Mouse (Mus musculus) liver, adult (tissue): ENCODE measurements around the gene Smdt1.

Experiments used
- GATA4 ChIP-seq: IDR thresholded peaks from 2 replicates; pipeline ENCODE4 v1.6.1; 2014; ENCODE audit warnings: mild to moderate bottlenecking, low read length; ENCODE audit not compliant: insufficient replicate concordance

Smdt1 gene

DNA sequence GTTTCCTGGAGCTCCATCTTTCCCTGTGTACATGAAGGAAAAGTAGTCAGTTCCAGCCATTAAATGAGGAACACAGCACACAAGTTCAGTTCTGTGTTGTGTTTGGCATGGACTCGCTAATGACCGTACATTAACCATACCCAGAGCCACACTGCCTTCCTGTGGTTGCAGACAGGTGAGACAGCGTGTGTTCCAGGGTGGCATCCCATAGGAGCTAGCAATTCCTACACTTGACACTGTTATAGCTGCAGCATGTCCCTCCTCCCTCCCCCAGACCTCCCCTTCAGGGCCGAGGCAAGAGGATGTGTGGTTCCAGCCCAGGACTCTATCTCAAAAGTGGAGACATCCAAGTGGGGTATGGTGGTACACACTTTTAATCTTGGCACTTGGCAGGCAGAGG, 11.6 kb downstream of the Smdt1 start:
- TF ChIP-seq GATA4 = no peak

DNA sequence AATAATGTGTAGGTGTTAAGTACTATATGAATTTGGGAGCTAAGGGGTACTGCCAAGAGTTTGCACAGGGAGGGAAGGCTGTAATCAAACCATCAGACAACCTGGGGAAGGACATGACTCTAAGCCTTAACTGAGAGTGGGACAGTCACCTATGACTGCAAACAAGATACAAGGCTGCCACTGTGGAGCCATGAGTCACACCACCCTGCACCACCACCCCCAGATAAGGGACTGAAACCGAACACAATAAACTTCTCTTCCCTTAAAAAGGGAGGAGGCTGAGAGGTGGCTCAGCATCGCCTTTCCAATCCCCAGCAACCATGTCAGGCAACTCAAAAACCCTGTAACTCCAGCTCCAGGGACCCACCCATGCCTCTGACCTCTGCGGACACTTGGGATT, 12.7 kb downstream of the Smdt1 start:
- no peak for TF ChIP-seq GATA4

DNA sequence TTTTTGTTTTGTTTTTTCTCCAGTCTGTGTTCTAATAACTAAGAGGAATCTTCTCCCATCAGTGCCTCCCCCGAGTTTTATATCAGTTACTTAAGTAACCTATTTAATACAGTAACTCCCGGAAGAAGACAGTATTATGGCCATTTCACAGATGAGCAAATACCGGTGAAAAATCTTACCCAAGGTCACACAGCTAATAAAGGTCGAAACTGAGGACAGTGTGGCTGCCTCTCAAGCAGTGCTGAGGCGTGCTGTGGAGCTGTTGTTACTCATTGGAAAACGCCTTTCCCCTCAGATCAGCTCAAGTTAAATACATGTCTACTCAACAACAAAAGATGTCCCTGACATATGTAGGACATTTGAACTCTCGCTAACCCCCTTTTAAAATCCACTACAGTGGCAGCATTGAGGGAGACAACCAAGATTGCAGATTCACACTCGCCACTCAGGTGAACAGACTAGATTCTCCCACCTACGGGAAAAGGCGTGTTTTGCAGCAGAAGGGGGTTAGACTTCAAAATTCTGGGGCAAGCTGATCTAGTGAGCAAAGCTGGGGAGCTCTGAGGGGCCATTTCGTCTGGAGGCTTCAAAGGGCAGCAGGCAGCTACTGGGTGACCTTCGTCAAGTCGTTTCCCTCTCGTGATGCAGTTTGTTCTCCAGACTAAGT, 14.5 kb downstream of the Smdt1 start:
- no peak for TF ChIP-seq GATA4

DNA sequence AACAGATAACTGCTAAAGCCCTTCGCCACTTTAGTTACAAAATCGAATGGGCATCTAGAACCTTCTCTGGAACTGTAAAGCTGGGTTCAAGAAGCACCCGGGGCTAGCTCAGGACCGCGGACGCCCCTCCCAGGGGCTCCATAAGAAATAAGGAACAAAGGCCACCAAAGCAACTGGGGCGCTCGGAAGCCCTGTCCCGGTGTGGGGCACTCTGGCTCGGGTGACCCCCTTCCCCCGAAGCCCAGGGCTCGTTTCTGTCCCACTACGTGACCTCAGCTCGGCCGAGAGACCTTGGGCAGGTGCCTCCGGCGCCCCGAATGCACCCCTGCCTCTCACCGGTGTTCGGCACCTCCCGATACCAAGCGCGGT, 15.0 kb downstream of the Smdt1 start:
- TF ChIP-seq GATA4 = no peak

DNA sequence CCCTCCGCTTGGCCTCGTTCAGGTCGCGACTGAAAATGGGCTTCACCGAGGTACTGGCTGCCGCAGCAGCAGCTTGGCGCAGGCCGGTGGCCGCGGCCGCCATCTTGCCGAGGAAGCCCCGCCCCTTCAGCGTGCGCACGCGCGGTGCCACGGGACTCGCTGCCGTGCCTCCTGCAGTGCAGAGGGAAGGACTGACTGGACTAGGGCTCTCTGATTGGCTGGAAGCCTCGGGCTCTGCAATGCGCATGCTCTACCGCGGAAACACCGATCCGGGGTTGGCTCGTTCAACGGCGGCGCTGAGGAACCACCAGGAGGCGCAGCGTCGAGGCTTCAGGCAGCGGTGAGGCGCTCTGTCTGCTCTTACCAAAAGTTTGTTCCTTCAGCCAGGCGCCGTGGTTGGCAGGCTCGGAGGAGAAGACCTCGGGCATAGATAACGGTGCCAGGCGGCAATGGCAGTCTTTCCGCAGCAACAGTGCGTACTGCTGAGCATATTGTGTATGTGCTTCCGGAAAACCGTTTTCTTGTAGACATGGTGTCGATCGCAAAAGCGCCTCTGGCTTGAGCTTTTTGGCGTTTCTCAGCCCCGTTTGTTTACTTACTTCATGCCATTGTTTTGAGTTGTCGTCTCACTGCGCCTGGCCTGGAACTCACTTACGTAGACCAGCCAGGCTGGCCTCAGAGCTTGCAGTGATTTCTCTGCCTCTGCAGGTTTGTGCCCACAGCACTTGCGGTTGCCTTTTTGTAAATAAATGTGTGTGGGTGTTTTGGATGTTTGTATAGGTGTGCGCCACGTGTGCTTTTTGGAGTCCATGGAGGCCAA, 15.6 kb downstream of the Smdt1 start, which contains the start of gene Ndufa6:
TSS of gene Ndufa6 (minus strand) at position 197 of the 820 bp plus-strand sequence.
- TF ChIP-seq GATA4 = peak; percentile 79; the same call in 1 of the 2 replicates

DNA sequence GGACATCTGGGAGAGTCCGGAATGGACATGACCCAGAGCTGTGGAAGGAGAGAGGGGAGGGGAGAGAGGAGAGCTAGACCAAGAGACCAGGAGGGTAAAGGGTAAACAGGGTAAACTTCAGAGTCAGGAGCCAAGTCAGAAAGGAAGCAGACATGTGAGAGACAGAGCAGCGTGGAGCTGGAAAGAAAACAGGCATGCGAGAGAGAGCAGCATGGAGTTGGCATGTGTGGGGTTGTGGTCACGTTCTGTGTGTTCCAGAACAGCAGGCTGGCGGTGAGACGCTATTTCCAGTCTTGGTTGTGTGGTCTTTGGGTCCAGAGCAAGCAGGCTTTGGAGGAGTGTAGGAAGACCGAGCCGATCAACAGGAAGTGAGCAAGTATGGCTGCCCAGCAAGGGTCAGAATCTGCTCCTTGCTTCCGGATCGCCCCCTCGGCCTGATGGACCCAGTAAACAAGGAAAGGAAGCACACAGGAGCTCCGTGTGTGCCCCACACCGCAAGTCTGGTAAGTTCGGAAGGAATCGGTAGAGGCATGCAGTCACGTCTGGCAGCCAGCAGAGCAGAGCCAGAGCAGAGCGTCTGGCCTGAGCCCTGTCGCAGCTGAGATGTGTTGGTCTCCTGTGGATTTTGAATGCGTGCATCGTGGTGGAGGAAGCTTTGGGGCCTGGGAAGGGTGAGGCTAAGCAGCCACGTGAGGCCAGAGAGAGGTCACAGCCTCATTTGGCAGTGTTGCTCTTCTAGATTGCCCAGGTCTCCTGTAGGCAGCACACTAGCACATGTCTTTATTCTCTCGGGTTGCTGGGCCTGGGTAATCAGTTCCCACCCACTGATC, 19.9 kb downstream of the Smdt1 start:
- TF ChIP-seq GATA4 = no peak; the same call in 1 of the 2 replicates

DNA sequence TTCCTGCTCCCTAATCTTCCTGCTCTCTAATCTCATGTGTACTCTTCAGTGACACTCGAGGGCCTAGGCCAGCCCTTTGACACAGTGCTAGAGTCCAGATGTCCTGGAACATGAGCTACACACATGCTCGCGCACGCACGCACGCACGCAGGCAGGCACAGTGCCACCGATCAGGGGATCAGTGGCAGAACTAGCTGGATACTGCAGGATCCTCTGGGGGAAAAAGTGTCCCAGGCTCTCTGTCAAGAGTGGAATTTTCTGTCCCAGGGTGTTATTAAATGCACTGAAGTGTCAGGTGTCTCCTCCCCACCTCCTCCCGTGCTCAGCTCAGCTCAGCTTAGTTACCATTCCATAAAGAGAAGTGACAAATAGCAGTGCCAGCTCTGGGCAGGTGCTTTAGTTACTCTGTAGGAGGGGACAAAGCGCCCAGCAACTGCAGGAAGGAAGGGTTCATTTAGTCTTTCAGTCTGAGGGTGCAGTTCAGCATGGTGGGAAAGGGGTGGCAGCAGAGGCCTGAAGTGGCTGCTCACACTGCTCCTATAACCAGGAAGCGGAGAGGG, 22.8 kb downstream of the Smdt1 start:
- TF ChIP-seq GATA4 = peak; percentile 88; the same call in 1 of the 2 replicates

DNA sequence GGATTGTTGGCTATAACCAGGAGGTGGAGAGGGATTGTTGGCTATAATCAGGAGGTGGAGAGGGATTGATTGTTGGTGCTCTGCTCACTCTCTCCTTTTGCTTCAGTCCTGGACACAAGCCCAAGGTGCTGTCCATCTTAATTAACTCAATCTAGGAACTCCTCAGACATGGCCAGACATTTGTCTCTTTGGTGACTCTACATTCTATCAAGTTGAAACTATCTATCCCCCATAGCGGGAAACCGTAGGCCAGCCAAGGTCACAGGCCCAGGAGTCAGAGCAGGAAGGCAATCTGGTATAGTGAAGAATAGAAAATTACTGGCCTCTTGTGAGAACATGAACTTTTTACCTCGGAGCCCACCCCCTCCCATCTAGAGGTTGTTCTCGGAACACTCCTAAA, 23.5 kb downstream of the Smdt1 start:
- TF ChIP-seq GATA4 = peak; percentile 84; the same call in 1 of the 2 replicates

DNA sequence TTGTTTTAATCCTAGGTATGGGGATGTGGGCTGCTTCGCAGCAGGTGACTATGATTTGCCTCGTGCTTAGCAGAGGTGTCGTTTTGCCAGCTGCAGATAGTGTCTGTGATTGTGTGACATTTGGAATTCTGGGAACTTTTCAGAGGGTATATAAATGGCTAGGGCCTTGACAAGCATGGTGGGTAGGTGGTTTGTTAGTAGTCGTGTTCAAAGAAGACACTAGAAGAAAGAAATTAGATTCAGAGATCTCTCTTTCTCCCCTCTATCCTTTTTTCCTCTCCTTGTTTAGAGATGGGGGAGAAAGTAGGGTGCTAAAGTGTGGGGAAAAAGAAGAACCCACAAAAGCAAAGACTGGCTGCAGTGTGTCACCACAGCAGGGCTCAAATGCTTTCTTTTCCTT, 29.4 kb downstream of the Smdt1 start:
- TF ChIP-seq GATA4 = no peak

DNA sequence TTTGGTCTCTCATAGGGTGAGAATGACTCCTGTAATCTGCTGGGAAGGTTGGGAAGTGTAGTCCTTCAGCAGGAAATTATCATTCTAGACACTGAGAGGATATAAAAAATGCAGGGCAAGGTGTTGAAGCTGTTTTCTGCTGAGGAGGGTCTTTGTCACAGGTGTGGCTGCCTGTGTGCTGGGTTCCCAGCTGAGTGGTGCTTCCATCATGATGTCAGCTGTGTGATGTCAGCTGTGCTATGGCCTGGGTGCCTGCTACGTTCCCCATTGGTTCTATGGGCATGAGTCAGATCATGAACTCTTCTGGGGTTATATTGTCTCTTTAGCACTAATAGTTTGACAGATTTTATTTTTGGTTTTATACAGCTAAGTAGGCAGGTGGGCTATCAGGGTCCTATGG, 30.1 kb downstream of the Smdt1 start:
- no peak for TF ChIP-seq GATA4

DNA sequence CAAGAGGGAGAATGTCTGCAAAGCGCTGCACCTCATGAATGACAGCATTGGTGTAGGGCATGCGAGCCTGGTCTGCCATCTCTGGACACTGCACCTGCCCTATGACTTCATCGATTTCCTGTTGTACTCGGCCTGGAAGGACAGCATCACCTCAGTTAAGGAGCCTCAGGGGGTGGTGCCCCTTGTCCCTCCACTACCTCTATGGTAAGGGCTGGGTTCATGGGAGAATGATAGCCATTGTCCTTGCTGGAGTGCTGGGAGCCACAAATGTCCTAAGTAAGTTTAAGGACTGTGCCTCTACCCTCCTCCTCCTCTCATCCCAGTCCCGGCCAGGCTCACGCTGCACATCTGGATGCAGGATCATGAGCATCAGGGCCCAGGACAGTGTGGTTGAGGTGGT, 33.7 kb downstream of the Smdt1 start:
- TF ChIP-seq GATA4 = no peak

DNA sequence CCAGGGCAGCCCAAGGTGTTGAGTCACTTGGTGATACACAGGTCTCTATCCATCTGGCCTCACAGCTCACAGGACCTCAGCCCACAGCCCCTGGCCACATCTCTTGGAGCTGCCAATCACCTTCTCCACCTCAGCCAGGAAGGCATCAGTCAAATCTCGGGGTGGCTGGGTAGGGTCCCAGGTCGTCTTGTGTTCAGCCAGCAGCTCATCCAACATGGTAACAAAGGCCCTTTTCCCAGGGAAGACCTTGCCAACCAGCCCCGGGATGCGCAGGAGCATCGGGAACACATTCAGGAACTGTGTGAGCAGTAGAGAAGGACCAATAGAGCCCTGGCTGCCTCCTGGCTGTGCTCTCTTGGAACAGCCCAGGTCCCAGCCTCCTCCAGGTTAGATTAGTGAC, 34.2 kb downstream of the Smdt1 start:
- no peak for TF ChIP-seq GATA4

DNA sequence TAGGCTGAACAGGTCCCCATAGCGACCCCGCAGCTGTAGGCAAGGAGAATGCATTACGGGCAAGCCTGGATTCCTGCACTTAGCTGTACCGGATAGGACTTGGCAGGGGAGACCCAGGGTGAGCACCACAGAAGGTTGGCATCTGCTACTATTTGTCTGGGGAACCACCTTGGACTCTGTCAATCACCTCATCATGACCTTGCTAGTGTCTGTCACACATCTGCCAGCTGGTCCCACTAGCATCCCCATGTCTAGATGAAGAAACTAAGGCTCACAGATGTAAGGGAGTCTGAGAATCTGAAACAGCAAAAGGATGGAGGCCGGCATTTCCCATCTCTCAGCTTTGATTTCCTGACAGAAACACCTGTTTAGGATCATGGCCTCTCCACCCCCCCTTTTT, 35.7 kb downstream of the Smdt1 start:
- no peak for TF ChIP-seq GATA4

DNA sequence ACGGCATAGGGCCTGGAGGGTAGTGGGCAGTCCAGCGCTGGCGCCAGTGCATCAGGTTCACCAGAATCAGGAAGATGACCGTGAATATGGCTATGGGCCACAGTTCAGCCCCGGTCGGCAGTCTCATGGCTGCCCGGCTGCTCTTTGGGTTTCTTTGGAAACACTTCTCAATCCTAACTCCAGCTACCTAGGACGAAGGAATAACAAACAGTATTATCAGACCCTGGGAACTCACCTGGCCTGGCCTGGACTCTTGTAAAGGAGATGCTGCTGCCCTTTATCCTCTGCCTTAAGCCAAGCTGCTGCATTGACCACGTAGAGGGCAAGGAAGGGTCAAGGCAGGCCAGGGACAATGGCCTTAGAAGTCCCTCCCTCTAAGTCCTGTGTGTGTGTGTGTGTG, 37.1 kb downstream of the Smdt1 start:
- no peak for TF ChIP-seq GATA4

DNA sequence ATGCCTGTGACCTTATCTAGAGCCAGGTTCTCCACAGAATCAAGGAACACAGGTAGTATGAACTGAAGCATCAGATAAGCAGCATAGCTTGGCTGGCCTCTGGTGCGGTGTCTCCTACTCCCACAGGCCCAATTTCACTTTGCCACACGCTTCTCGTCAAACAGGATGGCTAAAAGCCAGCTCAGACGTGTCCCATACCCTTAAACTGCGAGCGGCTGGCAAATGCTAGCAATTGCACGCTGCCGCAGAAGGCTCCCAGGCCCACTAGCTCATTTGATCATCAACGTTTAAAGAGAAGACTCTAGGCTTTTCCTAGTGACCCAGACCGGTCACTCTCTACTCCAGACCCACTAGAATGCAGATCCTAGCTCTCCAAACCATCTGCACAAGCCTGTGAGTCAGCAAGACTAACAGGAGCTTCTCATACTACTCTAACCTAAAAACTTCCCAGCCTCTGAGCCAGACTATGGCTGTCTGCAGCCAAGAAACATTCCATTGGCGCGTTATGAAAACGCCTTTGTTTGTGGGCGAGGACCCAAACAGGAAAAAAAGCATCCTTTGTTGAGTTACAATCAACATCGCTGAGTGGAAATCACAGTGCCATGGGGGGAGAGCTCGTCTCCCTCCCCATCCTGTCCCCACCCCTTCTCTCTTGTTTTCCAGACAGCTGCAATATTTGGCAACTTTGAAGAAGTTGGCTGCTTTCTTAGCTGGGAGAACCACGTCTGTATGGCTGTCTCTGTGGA, 37.8 kb downstream of the Smdt1 start:
- TF ChIP-seq GATA4 = no peak
